In the genomic region with DNA sequence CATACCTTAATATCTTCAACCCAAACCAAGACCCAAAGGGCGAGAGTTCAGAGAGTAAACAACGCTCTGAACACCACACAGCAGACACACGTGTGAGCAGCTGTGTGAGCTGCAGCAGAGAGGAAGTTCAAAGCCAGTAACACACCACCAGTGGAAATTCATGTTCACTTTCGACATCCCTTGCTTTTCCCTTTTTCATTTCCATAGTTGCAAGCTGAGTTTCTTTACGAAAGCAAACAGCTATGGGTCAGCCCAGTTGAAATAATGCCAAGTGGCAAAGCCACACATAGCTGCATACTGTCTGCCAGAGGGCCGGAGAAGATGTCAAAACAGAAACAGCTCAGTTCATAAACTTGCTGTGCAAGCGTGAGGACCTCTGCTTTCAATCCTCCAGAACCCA, we compare ENCODE assay signal across 16 mouse cellular contexts. TPM values are rescaled to one million over a fixed set of nuclear protein-coding genes. Genes with fewer than 3 reads are reported as not detected.
DNase-seq lines count a peak whose midpoint lies in the region; ATAC-seq and TF ChIP-seq lines count a peak whose summit lies in the region.
"Had no signal": no experiment of that assay in that cellular context is flagged by ENCODE, and none has a peak within 500 bp of the region (broad histone marks: within the 10 kb centered on the region; RNA-seq: fewer than 3 reads in every experiment).

No protein-coding gene starts in this region.

- peak; percentile 96 for DNase-seq in heart, adult 11 months
- DNase-seq in CD4-positive helper T cell, adult 2 months (ENCODE audit: low read depth, low spot score), result peak; percentile 2
- DNase-seq in lung, postnatal 4 days, result peak; percentile 48 to 71
- no peak for DNase-seq in retina, postnatal 1 day
- no peak for DNase-seq in thymus, adult 2 months
- no peak for DNase-seq in kidney, postnatal 36 days
- DNase-seq: B cell, adult 2 months; cerebellum, postnatal 10 days; gastrocnemius, postnatal 36 days; kidney, adult 8-10 months; spleen, adult 18-20 months had no signal

- no peaks in the 10 kb centered on the region for H3K4me1 ChIP-seq in heart, embryonic 11.5 days (ENCODE audit: control insufficient read depth, insufficient read depth, low read length)
- H3K4me1 ChIP-seq in thymus, adult 2 months (replicated peaks; ENCODE audit: control insufficient read depth, insufficient read depth, low read length), result peaks cover 5% of the 10 kb centered on the region
- H3K4me1 ChIP-seq: hindbrain, embryonic 15.5 days; neural tube, embryonic 13.5 days had no signal

- no peak overlapping the region for H3K4me2 ChIP-seq in heart, embryonic 11.5 days
- H3K4me2 ChIP-seq: hindbrain, embryonic 15.5 days; neural tube, embryonic 13.5 days had no signal

- no peak overlapping the region for H3K9ac ChIP-seq in heart, embryonic 11.5 days (ENCODE audit: low read depth, low read length)
- H3K9ac ChIP-seq: hindbrain, embryonic 15.5 days; neural tube, embryonic 13.5 days had no signal

- no peaks in the 10 kb centered on the region for H3K36me3 ChIP-seq in heart, embryonic 11.5 days (ENCODE audit: control insufficient read depth, insufficient read depth, low read length)
- no peaks in the 10 kb centered on the region for H3K36me3 ChIP-seq in thymus, adult 2 months (ENCODE audit: control insufficient read depth, insufficient read depth, low read length)
- H3K36me3 ChIP-seq: hindbrain, embryonic 15.5 days; neural tube, embryonic 13.5 days had no signal

- no peak for ATAC-seq in heart, embryonic 11.5 days (replicated peaks; ENCODE audit: insufficient number of reproducible peaks, low FRiP score, low TSS enrichment)
- peak; percentile 67 to 71; a peak in 3 of 4 replicates for ATAC-seq in hematopoietic stem cell, adult 5-6 weeks (replicated peaks in 1 of 2; ENCODE audit: insufficient read depth in 1 of 2, low FRiP score in 2 of 2, low TSS enrichment in 1 of 2, low read depth in 1 of 2, poor library complexity in 2 of 2, severe bottlenecking in 2 of 2)
- ATAC-seq: midbrain, embryonic 16.5 days had no signal

- no peaks in the 10 kb centered on the region for H3K27me3 ChIP-seq in heart, embryonic 11.5 days (ENCODE audit: control insufficient read depth, insufficient read depth, low read length)
- H3K27me3 ChIP-seq in thymus, adult 2 months (ENCODE audit: control insufficient read depth, insufficient read depth, low read length), result no peaks in the 10 kb centered on the region
- H3K27me3 ChIP-seq: hindbrain, embryonic 15.5 days; neural tube, embryonic 13.5 days had no signal

- no peaks in the 10 kb centered on the region for H3K9me3 ChIP-seq in heart, embryonic 11.5 days (replicated peaks; ENCODE audit: control insufficient read depth, low read length)
- H3K9me3 ChIP-seq: hindbrain, embryonic 15.5 days; neural tube, embryonic 13.5 days had no signal

- H3K27ac ChIP-seq in heart, embryonic 11.5 days (ENCODE audit: low read depth, low read length), result no peak overlapping the region
- H3K27ac ChIP-seq in thymus, adult 2 months (ENCODE audit: control insufficient read depth, insufficient read depth, low read length), result no peak overlapping the region
- H3K27ac ChIP-seq: hindbrain, embryonic 15.5 days; neural tube, embryonic 13.5 days had no signal

- 76% methylated on average over 7 of the region's 7 CpGs for WGBS in heart, embryonic 11.5 days (ENCODE audit: insufficient replicate concordance)
- 32% methylated on average over 7 of the region's 7 CpGs for WGBS in thymus, adult 2 months

- no peak for TF ChIP-seq CTCF in thymus, adult 2 months (IDR thresholded peaks at IDR 0.05; ENCODE audit: borderline replicate concordance, control insufficient read depth, extremely low read depth, insufficient read depth, low read length, poor library complexity)

- no peak overlapping the region for H3K4me3 ChIP-seq in heart, embryonic 11.5 days (ENCODE audit: low read depth, low read length)
- H3K4me3 ChIP-seq in thymus, adult 2 months (ENCODE audit: control insufficient read depth, insufficient read depth, low read length), result no peak overlapping the region
- H3K4me3 ChIP-seq: hindbrain, embryonic 15.5 days; neural tube, embryonic 13.5 days had no signal

- TF ChIP-seq POLR2A in thymus, adult 2 months (IDR thresholded peaks at IDR 0.05; ENCODE audit: control insufficient read depth, extremely low read depth, insufficient read depth, low read length, poor library complexity), result no peak

RNA-seq across cellular contexts. Expression of a gene that starts 39.9 kb away (rescaled TPM):
- polyA plus RNA-seq in heart, embryonic 11.5 days (2014; fragmentation: Nextera tagmentation; extraction: Ambion mirVana), result 3.5 and 3.7 TPM in 2 replicates
- total RNA-seq in hematopoietic stem cell, adult 5-6 weeks (2017), result 84.1 and 85.5 TPM in 2 replicates
- 21.1 and 21.3 TPM in 2 replicates for polyA plus RNA-seq in thymus, adult 2 months (2012; rRNA removed)

Comparison
In these comparisons a context has a peak if more than half of its experiments do, and no peak if none do; other contexts are left out.
1. DNase-seq: peak in heart, adult 11 months (single experiment), CD4-positive helper T cell, adult 2 months (single experiment) and lung, postnatal 4 days (2 of 2); none in retina, postnatal 1 day (single experiment), thymus, adult 2 months (single experiment) and kidney, postnatal 36 days (0 of 2).